Mouse (Mus musculus) liver, embryonic 12.5 days (tissue): ENCODE data around the gene Gpd1l. TPM values are rescaled to one million over a fixed set of nuclear protein-coding genes. Genes with fewer than 3 reads are reported as not detected.

Experiments used
- ATAC-seq: fragments of 200-750 bp; cut with Nextera tagmentation; 2 replicates; pipeline ENCODE4 v1.8.0; 2017; ENCODE audit warnings: moderate number of reproducible peaks, mild to moderate bottlenecking, moderate library complexity
- H3K27ac ChIP-seq: fragments of 300-500 bp; sonication (generic); 2 replicates; pipeline ENCODE4 v1.5.1; 2016; ENCODE audit warnings: mild to moderate bottlenecking
- H3K27me3 ChIP-seq: fragments of 300-500 bp; sonication (generic); replicated peaks from 2 replicates; pipeline ENCODE4 v1.6.1; 2016; ENCODE audit warnings: mild to moderate bottlenecking, moderate library complexity
- H3K36me3 ChIP-seq: fragments of 300-500 bp; sonication (generic); 2 replicates; pipeline ENCODE4 v1.6.1; 2016; ENCODE audit warnings: mild to moderate bottlenecking, moderate library complexity
- H3K4me1 ChIP-seq: fragments of 300-500 bp; sonication (generic); 2 replicates; pipeline ENCODE4 v1.6.1; 2016
- H3K4me2 ChIP-seq: fragments of 300-500 bp; sonication (generic); 2 replicates; pipeline ENCODE4 v1.6.1; 2016; ENCODE audit warnings: mild to moderate bottlenecking, moderate library complexity
- H3K4me3 ChIP-seq: fragments of 300-500 bp; sonication (generic); 2 replicates; pipeline ENCODE4 v1.5.1; 2016; ENCODE audit warnings: mild to moderate bottlenecking, moderate library complexity
- H3K9ac ChIP-seq: fragments of 300-500 bp; sonication (generic); 2 replicates; pipeline ENCODE4 v1.6.1; 2016; ENCODE audit warnings: mild to moderate bottlenecking, moderate library complexity
- H3K9me3 ChIP-seq: fragments of 300-500 bp; sonication (generic); replicated peaks from 2 replicates; pipeline ENCODE4 v1.6.1; 2016; ENCODE audit warnings: mild to moderate bottlenecking, moderate library complexity
- WGBS: fragments of 180-500 bp; shearing (Covaris S2); methylation state at CpG from one replicate; pipeline ENCODE4 v1.1.7; 2016; ENCODE audit not compliant: insufficient replicate concordance; 5-methylcytosine and 5-hydroxymethylcytosine counted together
- polyA plus RNA-seq: library from polyadenylated mRNA; unstranded; fragments of >200 nt; fragmentation: Nextera tagmentation; extraction: Ambion mirVana; gene quantifications from 2 replicates; pipeline ENCODE4 v1.2.1, GENCODE M21; 2016

Gene Gpd1l
- polyA plus RNA-seq, 1 experiment from 2014 or later = 10.5 TPM

GRCm38 (mm10) chr9:114885991-114886662 is 47.7 kb downstream of the Gpd1l start:
- Histone ChIP-seq H3K4me2 (no peak overlapping the region), H3K9ac (no peak overlapping the region), H3K4me3 (no peak overlapping the region), H3K27ac (no peak overlapping the region), H3K27me3 (no peaks in the 10 kb centered on the region), H3K9me3 (no peaks in the 10 kb centered on the region; the same call in 1 of the 2 replicates), H3K4me1 (no peaks in the 10 kb centered on the region), H3K36me3 (no peaks in the 10 kb centered on the region)
- 28% methylated on average over 8 of the region's 8 CpGs for WGBS
- no peak for ATAC-seq

- Histone ChIP-seq H3K4me1 (no peaks in the 10 kb centered on the region), H3K9ac (no peak overlapping the region), H3K4me3 (no peak overlapping the region), H3K27ac (no peak overlapping the region), H3K36me3 (no peaks in the 10 kb centered on the region), H3K27me3 (no peaks in the 10 kb centered on the region), H3K4me2 (no peak overlapping the region), H3K9me3 (no peaks in the 10 kb centered on the region; the same call in 1 of the 2 replicates)
- WGBS = 71% methylated on average over 4 of the region's 4 CpGs
- ATAC-seq = no peak
Measured at GRCm38 (mm10) chr9:114885564-114885963, 48.2 kb downstream of the Gpd1l start.

GRCm38 (mm10) chr9:114881977-114882376 is 51.8 kb downstream of the Gpd1l start:
- no peaks in the 10 kb centered on the region for H3K36me3 ChIP-seq
- 76% methylated on average over 2 of the region's 2 CpGs for WGBS
- no peak overlapping the region for H3K27ac ChIP-seq
- H3K4me2 ChIP-seq = no peak overlapping the region
- no peak overlapping the region for H3K9ac ChIP-seq
- ATAC-seq = no peak
- H3K4me3 ChIP-seq = no peak overlapping the region
- H3K4me1 ChIP-seq = no peaks in the 10 kb centered on the region
- no peaks in the 10 kb centered on the region for H3K27me3 ChIP-seq
- H3K9me3 ChIP-seq = no peaks in the 10 kb centered on the region

DNA sequence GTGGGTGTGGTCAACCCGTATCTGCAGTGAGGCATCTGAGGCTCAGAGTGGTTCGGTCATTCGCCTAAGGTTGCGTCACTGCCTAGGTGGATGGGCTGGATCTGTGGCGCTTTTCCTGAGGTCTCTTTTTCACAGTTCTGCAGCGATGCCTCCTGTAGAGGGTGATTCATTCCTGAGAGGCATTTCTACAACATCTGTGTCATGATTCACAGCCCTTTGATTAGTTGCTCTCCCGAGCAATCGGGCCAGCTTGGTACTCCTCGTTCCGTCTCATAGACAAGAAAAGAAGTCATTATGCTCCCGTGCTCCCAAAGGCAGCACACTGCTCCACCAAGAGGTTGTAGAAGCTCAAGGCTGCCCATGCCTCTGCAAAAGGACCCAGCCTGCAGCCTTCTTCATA is 78.5 kb downstream of the Gpd1l start:
- no peak for ATAC-seq
- Histone ChIP-seq H3K4me2 (no peak overlapping the region), H3K27me3 (no peaks in the 10 kb centered on the region), H3K27ac (no peak overlapping the region), H3K4me3 (no peak overlapping the region), H3K36me3 (no peaks in the 10 kb centered on the region), H3K9ac (no peak overlapping the region), H3K4me1 (no peaks in the 10 kb centered on the region), H3K9me3 (no peaks in the 10 kb centered on the region)
- 44% methylated on average over 11 of the region's 11 CpGs for WGBS

DNA sequence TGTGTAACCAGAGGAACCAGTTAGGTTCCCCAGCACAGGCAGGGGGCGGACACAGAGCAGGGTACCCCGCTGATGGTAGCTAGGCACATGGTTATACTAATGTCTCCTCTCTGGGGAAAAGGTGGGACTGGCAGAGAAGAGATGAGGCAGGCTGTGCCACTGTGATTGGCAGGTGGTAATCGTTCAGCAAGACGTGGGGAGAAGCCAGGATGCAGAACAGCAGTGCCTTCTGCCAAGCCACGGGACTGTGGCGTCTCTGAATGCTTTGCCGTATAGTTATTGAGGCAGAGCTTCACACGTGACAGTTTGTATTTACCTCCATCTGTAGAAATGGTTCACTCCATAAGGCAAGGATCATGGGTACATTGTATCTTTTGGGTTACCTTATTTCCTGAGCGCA is 79.1 kb downstream of the Gpd1l start:
- Histone ChIP-seq H3K4me2 (no peak overlapping the region), H3K4me1 (no peaks in the 10 kb centered on the region), H3K9me3 (no peaks in the 10 kb centered on the region), H3K9ac (no peak overlapping the region), H3K27ac (no peak overlapping the region), H3K4me3 (no peak overlapping the region), H3K27me3 (no peaks in the 10 kb centered on the region), H3K36me3 (no peaks in the 10 kb centered on the region)
- WGBS = 63% methylated on average over 9 of the region's 9 CpGs
- ATAC-seq = no peak

DNA sequence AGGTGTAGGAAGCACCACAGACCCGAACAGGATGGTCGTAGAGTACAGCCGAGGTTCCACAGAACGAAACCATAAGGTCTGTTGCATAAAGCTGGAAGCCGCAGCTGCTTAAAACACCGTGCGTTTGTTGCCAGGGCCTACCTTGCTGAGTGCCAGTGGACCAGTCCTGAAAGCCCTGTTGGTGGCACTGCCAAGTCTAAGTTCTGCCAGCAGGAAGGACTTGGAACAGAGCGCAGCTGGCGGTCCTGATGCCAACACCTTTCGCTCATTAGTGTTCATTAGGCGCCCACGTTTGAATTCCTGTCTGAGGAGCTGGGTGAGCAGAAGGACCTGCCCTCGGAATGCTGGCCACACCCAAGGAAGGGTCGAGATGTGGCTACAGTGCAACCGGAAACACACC is 80.5 kb downstream of the Gpd1l start:
- 73% methylated on average over 15 of the region's 15 CpGs for WGBS
- no peak overlapping the region for H3K27ac ChIP-seq

DNA sequence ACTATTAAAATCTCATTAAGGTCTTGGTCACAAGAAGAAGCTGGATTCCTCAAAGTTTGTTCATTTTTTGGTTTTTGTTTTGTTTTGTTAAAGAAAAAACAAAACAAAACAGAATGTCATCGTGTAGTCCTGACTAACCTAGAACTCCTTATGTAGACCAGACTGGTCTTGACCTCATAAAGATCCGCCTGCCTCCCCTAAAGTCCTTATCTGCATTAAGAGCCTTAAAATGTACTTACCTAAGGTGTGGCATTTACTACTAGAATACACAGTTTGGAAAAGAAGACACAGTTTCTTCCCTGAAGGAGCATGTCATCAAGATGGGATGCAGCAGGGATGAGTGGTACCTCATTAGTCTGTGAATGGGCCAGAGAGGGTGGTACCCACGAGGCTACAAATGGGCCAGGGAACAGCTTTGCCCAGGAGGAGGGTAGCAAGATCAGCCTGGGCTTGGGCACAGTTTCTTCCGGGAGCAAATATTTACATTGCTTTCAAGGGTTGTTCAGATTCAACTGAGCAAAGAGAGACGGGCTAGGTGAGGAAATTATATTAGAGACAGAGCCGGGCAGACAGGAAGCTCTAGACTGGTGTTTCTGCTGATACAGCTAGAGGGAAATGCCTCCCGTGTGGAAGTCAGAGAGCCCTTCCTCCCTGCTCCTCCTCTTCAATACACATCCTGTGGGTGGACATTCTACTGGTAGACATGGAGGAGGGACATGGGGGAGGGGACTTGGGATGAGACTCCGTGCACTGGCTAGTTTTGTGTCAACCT is 82.2 kb downstream of the Gpd1l start:
- Histone ChIP-seq H3K4me1 (no peaks in the 10 kb centered on the region), H3K27me3 (no peaks in the 10 kb centered on the region; the same call in 1 of the 2 replicates)

More for the DNA sequence above, 80.5 kb downstream of the Gpd1l start:
- no peak for ATAC-seq
- Histone ChIP-seq H3K4me1 (no peaks in the 10 kb centered on the region), H3K9ac (no peak overlapping the region), H3K4me3 (no peak overlapping the region), H3K27me3 (no peaks in the 10 kb centered on the region), H3K36me3 (no peaks in the 10 kb centered on the region), H3K4me2 (no peak overlapping the region), H3K9me3 (no peaks in the 10 kb centered on the region)

More for the DNA sequence above, 82.2 kb downstream of the Gpd1l start:
- Histone ChIP-seq H3K9ac (no peak overlapping the region), H3K27ac (no peak overlapping the region), H3K4me2 (no peak overlapping the region), H3K4me3 (no peak overlapping the region), H3K9me3 (no peaks in the 10 kb centered on the region), H3K36me3 (no peaks in the 10 kb centered on the region)
- WGBS = 20% methylated on average over 8 of the region's 8 CpGs
- no peak for ATAC-seq

Other genes starting within 250 kb of the Gpd1l start
- 37.7 and 41.3 TPM in 2 replicates for gene Dync1li1, start 245.2 kb downstream of the Gpd1l start, polyA plus RNA-seq
- gene Cmtm6, start 202.9 kb downstream of the Gpd1l start, polyA plus RNA-seq = 26.0 and 29.1 TPM in 2 replicates
- gene Cmtm7, start 152.1 kb downstream of the Gpd1l start, polyA plus RNA-seq = 69.9 and 70.4 TPM in 2 replicates
- gene Cmtm8, start 89.8 kb downstream of the Gpd1l start, polyA plus RNA-seq = 17.9 and 18.2 TPM in 2 replicates
- gene Osbpl10, start 44.6 kb upstream of the Gpd1l start, polyA plus RNA-seq = 0.55 and 0.63 TPM in 2 replicates
- gene Rps27rt, start 48.8 kb upstream of the Gpd1l start, polyA plus RNA-seq = 275 and 335 TPM in 2 replicates